39 mouse cellular contexts compared by ENCODE assay signal in the genomic region with DNA sequence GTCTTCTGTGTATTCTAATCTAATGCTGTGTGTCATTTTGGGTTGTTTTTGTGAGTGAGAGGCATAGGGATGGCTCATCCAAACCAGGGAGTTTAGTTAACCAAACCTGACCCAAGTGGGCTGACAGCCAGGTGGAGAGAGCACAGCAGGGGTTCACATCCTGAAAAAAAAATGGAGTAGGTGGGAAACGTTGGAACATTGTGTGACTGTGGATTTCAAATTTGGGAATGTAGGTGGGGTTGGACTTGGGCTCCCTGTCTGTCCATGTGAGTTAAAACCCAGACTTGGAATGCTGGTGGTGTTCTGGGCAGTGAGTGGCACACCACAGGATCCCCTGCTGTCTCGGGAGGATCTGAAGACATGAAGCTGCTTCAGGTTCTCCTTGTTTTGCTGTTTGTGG. TPM values are rescaled to one million over a fixed set of nuclear protein-coding genes. Genes with fewer than 3 reads are reported as not detected.
"Had no signal": no experiment of that assay in that cellular context is flagged by ENCODE, and none has a peak within 500 bp of the region (broad histone marks: within the 10 kb centered on the region; RNA-seq: fewer than 3 reads in every experiment).

A gene (plus strand): TSS at position 301 of the 400 bp plus-strand sequence.

- H3K36me3 ChIP-seq: limb, embryonic 10.5 days; limb, embryonic 12.5 days; limb, embryonic 13.5 days; limb, embryonic 15.5 days; liver, embryonic 12.5 days; liver, embryonic 13.5 days; liver, embryonic 15.5 days; lung, embryonic 15.5 days; midbrain, embryonic 10.5 days; midbrain, embryonic 12.5 days; midbrain, embryonic 13.5 days; midbrain, embryonic 15.5 days; neural tube, embryonic 12.5 days had no signal

- H3K4me2 ChIP-seq: limb, embryonic 12.5 days; limb, embryonic 13.5 days; limb, embryonic 15.5 days; liver, embryonic 11.5 days; liver, embryonic 12.5 days; liver, embryonic 13.5 days; liver, embryonic 15.5 days; lung, embryonic 14.5 days; lung, embryonic 15.5 days; midbrain, embryonic 11.5 days; midbrain, embryonic 12.5 days; midbrain, embryonic 13.5 days; midbrain, embryonic 15.5 days; neural tube, embryonic 12.5 days had no signal

- H3K9me3 ChIP-seq: limb, embryonic 10.5 days; limb, embryonic 12.5 days; limb, embryonic 13.5 days; limb, embryonic 15.5 days; liver, embryonic 12.5 days; liver, embryonic 13.5 days; liver, embryonic 15.5 days; lung, embryonic 15.5 days; midbrain, embryonic 10.5 days; midbrain, embryonic 12.5 days; midbrain, embryonic 13.5 days; midbrain, embryonic 15.5 days; neural tube, embryonic 12.5 days had no signal

- H3K4me1 ChIP-seq: limb, embryonic 10.5 days; limb, embryonic 12.5 days; limb, embryonic 13.5 days; limb, embryonic 15.5 days; liver, embryonic 12.5 days; liver, embryonic 13.5 days; liver, embryonic 15.5 days; lung, embryonic 15.5 days; midbrain, embryonic 10.5 days; midbrain, embryonic 12.5 days; midbrain, embryonic 13.5 days; midbrain, embryonic 15.5 days; neural tube, embryonic 12.5 days had no signal

- DNase-seq: left cerebral cortex, postnatal 4 days; liver; liver, embryonic 13.5 days; liver, postnatal 0 days; lung, adult 18-20 months; lung, adult 2 months; lung, embryonic 14.5 days; lung, postnatal 10 days; lung, postnatal 14 days; lung, postnatal 36 days; lung, postnatal 4 days; midbrain, embryonic 14.5 days had no signal

- H3K4me3 ChIP-seq: limb, embryonic 10.5 days; limb, embryonic 12.5 days; limb, embryonic 13.5 days; limb, embryonic 15.5 days; liver, embryonic 12.5 days; liver, embryonic 13.5 days; liver, embryonic 15.5 days; lung, embryonic 15.5 days; megakaryocyte, embryonic 14.5 days; midbrain, embryonic 10.5 days; midbrain, embryonic 12.5 days; midbrain, embryonic 13.5 days; midbrain, embryonic 15.5 days; myocyte; neural tube, embryonic 12.5 days had no signal

- ATAC-seq: liver, embryonic 12.5 days; liver, postnatal 0 days; lung, postnatal 0 days; midbrain, embryonic 13.5 days; midbrain, embryonic 15.5 days; midbrain, embryonic 16.5 days had no signal

- H3K9ac ChIP-seq: limb, embryonic 12.5 days; limb, embryonic 13.5 days; limb, embryonic 15.5 days; liver, embryonic 12.5 days; liver, embryonic 13.5 days; liver, embryonic 14.5 days; liver, embryonic 15.5 days; liver, postnatal 0 days; lung, embryonic 14.5 days; lung, embryonic 15.5 days; midbrain, embryonic 12.5 days; midbrain, embryonic 13.5 days; midbrain, embryonic 15.5 days; neural tube, embryonic 12.5 days had no signal

- H3K27ac ChIP-seq: limb, embryonic 10.5 days; limb, embryonic 12.5 days; limb, embryonic 13.5 days; limb, embryonic 15.5 days; liver, embryonic 12.5 days; liver, embryonic 13.5 days; liver, embryonic 14.5 days; liver, embryonic 15.5 days; lung, embryonic 15.5 days; macrophage; midbrain, embryonic 10.5 days; midbrain, embryonic 12.5 days; midbrain, embryonic 13.5 days; midbrain, embryonic 15.5 days; neural tube, embryonic 12.5 days had no signal

- H3K27me3 ChIP-seq: limb, embryonic 15.5 days; lung, embryonic 15.5 days; midbrain, embryonic 12.5 days; midbrain, embryonic 13.5 days; midbrain, embryonic 15.5 days; neural tube, embryonic 12.5 days had no signal

RNA-seq across cellular contexts. Expression of the gene that starts here (rescaled TPM):
- polyA plus RNA-seq: limb, embryonic 10.5 days; limb, embryonic 11.5 days; limb, embryonic 12.5 days; limb, embryonic 13.5 days; limb, embryonic 14.5 days; limb, embryonic 15.5 days; liver, adult 2 months; liver, embryonic 11.5 days; liver, embryonic 12.5 days; liver, embryonic 13.5 days; liver, embryonic 14.5 days; liver, embryonic 15.5 days; liver, embryonic 16.5 days; liver, postnatal 0 days; lung, adult 2 months; lung, embryonic 14.5 days; lung, embryonic 15.5 days; lung, embryonic 16.5 days; lung, postnatal 0 days; macrophage; midbrain, embryonic 10.5 days; midbrain, embryonic 11.5 days; midbrain, embryonic 12.5 days; midbrain, embryonic 13.5 days; midbrain, embryonic 14.5 days; midbrain, embryonic 15.5 days; midbrain, embryonic 16.5 days; midbrain, postnatal 0 days; myocyte; neural tube, embryonic 11.5 days; neural tube, embryonic 12.5 days had no signal
